ENCODE assay signal across 8 mouse cellular contexts in the genomic region with DNA sequence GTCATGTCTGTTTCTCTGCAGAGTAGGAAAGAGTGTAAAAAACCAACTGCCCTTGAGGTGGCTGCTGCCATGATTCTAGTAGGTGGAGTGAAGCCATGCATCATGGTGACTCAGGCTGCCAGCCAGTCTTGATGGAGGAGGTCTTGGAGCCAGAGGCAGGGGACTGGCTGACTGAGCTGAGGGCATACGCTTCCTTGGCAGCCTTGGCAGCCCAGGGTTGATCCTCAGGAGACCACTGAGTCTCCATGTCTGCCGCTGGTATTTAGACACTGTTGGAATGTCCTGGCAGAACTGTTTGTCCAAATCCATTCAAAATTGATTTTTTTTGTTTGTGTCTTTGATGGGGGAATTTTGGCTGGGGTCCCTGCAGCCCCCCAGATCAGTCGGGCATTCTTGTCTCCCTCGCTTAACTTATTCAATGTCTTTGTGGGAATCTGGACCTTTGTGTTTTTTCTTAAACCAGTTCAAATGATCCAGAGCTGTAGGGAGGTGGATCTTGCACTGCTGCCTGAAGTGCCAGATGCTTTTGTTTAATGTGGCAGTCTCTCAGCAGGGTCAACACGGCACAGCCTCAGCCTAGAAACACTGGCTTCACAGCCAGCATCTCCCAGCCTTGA.
A peak's percentile ranks its signal among the peaks of the same experiment; 100 is the strongest.
DNase-seq lines count a peak whose midpoint lies in the region; ATAC-seq and TF ChIP-seq lines count a peak whose summit lies in the region.

No protein-coding gene starts in this region.

- TF ChIP-seq CTCF in heart, postnatal 0 days (IDR thresholded peaks at IDR 0.05; ENCODE audit: low read depth) = no peak

- no peaks in the 10 kb centered on the region for H3K27me3 ChIP-seq in heart, embryonic 10.5 days (ENCODE audit: insufficient read depth, poor library complexity, severe bottlenecking)
- H3K27me3 ChIP-seq in heart, embryonic 12.5 days (replicated peaks) = no peaks in the 10 kb centered on the region
- no peaks in the 10 kb centered on the region for H3K27me3 ChIP-seq in heart, postnatal 0 days (ENCODE audit: control insufficient read depth, insufficient read depth, low read length)
- no peaks in the 10 kb centered on the region for H3K27me3 ChIP-seq in intestine, embryonic 16.5 days (replicated peaks; ENCODE audit: control insufficient read depth, insufficient read depth, low read length)

- H3K9me3 ChIP-seq in heart, embryonic 10.5 days = no peaks in the 10 kb centered on the region
- H3K9me3 ChIP-seq in heart, embryonic 12.5 days (replicated peaks) = peaks cover 3% of the 10 kb centered on the region; the same call in 1 of the 2 replicates
- H3K9me3 ChIP-seq in heart, postnatal 0 days (replicated peaks; ENCODE audit: control insufficient read depth, low read length) = no peaks in the 10 kb centered on the region
- H3K9me3 ChIP-seq in intestine, embryonic 16.5 days (ENCODE audit: control insufficient read depth, low read length) = no peaks in the 10 kb centered on the region

- peaks cover 15% of the 10 kb centered on the region for H3K4me1 ChIP-seq in heart, embryonic 10.5 days
- H3K4me1 ChIP-seq in heart, embryonic 12.5 days (replicated peaks) = peaks cover 12% of the 10 kb centered on the region
- peaks cover 8% of the 10 kb centered on the region; the same call in 1 of the 2 replicates for H3K4me1 ChIP-seq in heart, postnatal 0 days (ENCODE audit: control insufficient read depth, insufficient read depth)
- H3K4me1 ChIP-seq in intestine, embryonic 16.5 days (ENCODE audit: control insufficient read depth, insufficient read depth, low read length) = no peaks in the 10 kb centered on the region

- no peak overlapping the region for H3K9ac ChIP-seq in heart, embryonic 12.5 days
- no peak overlapping the region for H3K9ac ChIP-seq in heart, postnatal 0 days (replicated peaks; ENCODE audit: low read depth, low read length)
- H3K9ac ChIP-seq in intestine, embryonic 16.5 days (ENCODE audit: low read depth, low read length) = no peak overlapping the region

- peak overlapping the region; percentile 29; the same call in 1 of the 2 replicates for H3K27ac ChIP-seq in heart, embryonic 10.5 days
- H3K27ac ChIP-seq in heart, embryonic 12.5 days (ENCODE audit: poor library complexity, severe bottlenecking) = no peak overlapping the region
- 0 out of 2 replicates have a peak overlapping the region, but pooled peaks have one; percentile 9 for H3K27ac ChIP-seq in heart, postnatal 0 days (ENCODE audit: low read depth)
- H3K27ac ChIP-seq in intestine, embryonic 16.5 days (ENCODE audit: low read length) = no peak overlapping the region

- no peaks in the 10 kb centered on the region for H3K36me3 ChIP-seq in heart, embryonic 10.5 days
- H3K36me3 ChIP-seq in heart, embryonic 12.5 days = no peaks in the 10 kb centered on the region
- H3K36me3 ChIP-seq in heart, postnatal 0 days (replicated peaks; ENCODE audit: control insufficient read depth, insufficient read depth, low read length) = no peaks in the 10 kb centered on the region
- H3K36me3 ChIP-seq in intestine, embryonic 16.5 days (ENCODE audit: control insufficient read depth, insufficient read depth, low read length) = no peaks in the 10 kb centered on the region

- H3K4me2 ChIP-seq in heart, embryonic 12.5 days = no peak overlapping the region
- H3K4me2 ChIP-seq in heart, postnatal 0 days (ENCODE audit: low read depth, low read length) = no peak overlapping the region
- H3K4me2 ChIP-seq in intestine, embryonic 16.5 days (ENCODE audit: low read depth, low read length) = no peak overlapping the region

- H3K4me3 ChIP-seq in heart, embryonic 10.5 days = no peak overlapping the region
- H3K4me3 ChIP-seq in heart, embryonic 12.5 days = no peak overlapping the region
- no peak overlapping the region for H3K4me3 ChIP-seq in heart, postnatal 0 days (ENCODE audit: low read depth, low read length)
- no peak overlapping the region for H3K4me3 ChIP-seq in intestine, embryonic 16.5 days (ENCODE audit: low read length)

- ATAC-seq in heart, embryonic 12.5 days (ENCODE audit: insufficient number of reproducible peaks, low FRiP score) = no peak
- ATAC-seq in heart, postnatal 0 days (ENCODE audit: insufficient read depth, low read depth) = 0 out of 2 replicates have a peak, but pooled peaks have one; percentile 31
- no peak for ATAC-seq in intestine, embryonic 16.5 days

- DNase-seq in heart, embryonic 10.5 days (ENCODE audit: low spot score) = no peak
- DNase-seq in 3T3-L1 (ENCODE audit: low read depth, low spot score) (peak; percentile 67), NIH3T3 (ENCODE audit: low read depth) (peak; percentile 29)
- DNase-seq in heart, postnatal 0 days (ENCODE audit: low spot score) = no peak
- DNase-seq in testis, postnatal 10 days (ENCODE audit: low spot score) = no peak
- DNase-seq in frontal cortex, postnatal 25 days (ENCODE audit: low spot score in 2 of 2) = no peak

- TF ChIP-seq EP300 in heart, postnatal 0 days (IDR thresholded peaks at IDR 0.05; ENCODE audit: low read depth) = no peak

- WGBS in heart, embryonic 10.5 days = 76% methylated on average over 5 of the region's 5 CpGs
- 71% methylated on average over 5 of the region's 5 CpGs for WGBS in heart, embryonic 12.5 days
- 73% methylated on average over 5 of the region's 5 CpGs for WGBS in heart, postnatal 0 days
- 51% methylated on average over 5 of the region's 5 CpGs for WGBS in intestine, embryonic 16.5 days

Comparison
In these comparisons a context has a peak if more than half of its experiments do, and no peak if none do; other contexts are left out.
1. H3K27ac ChIP-seq: peak in heart, embryonic 10.5 days (single experiment) and heart, postnatal 0 days (single experiment); none in heart, embryonic 12.5 days (single experiment) and intestine, embryonic 16.5 days (single experiment).
2. DNase-seq: peak in 3T3-L1 (single experiment) and NIH3T3 (single experiment); none in heart, embryonic 10.5 days (single experiment), heart, postnatal 0 days (single experiment), testis, postnatal 10 days (single experiment) and frontal cortex, postnatal 25 days (0 of 2).